Mouse (Mus musculus) limb, embryonic 13.5 days (tissue): ENCODE data around the gene Ptprt. TPM values are rescaled to one million over a fixed set of nuclear protein-coding genes. Genes with fewer than 3 reads are reported as not detected.

Experiments
- ATAC-seq: fragments of 200-750 bp; cut with Nextera tagmentation; 2 replicates; pipeline ENCODE4 v1.8.0; 2017; ENCODE audit warnings: low read depth, moderate number of reproducible peaks, moderate TSS enrichment; ENCODE audit not compliant: low FRiP score
- H3K27ac ChIP-seq: fragments of 300-500 bp; sonication (generic); 2 replicates; pipeline ENCODE4 v1.5.1; 2015; ENCODE audit warnings: inconsistent platforms, mild to moderate bottlenecking, moderate library complexity
- H3K27me3 ChIP-seq: fragments of 300-500 bp; sonication (generic); 2 replicates; pipeline ENCODE4 v1.6.1; 2015; ENCODE audit warnings: mild to moderate bottlenecking, inconsistent platforms
- H3K36me3 ChIP-seq: fragments of 300-500 bp; sonication (generic); 2 replicates; pipeline ENCODE4 v1.6.1; 2015; ENCODE audit warnings: inconsistent platforms, mild to moderate bottlenecking, moderate library complexity
- H3K4me1 ChIP-seq: fragments of 300-500 bp; sonication (generic); 2 replicates; pipeline ENCODE4 v1.6.1; 2015; ENCODE audit warnings: inconsistent platforms
- H3K4me2 ChIP-seq: fragments of 300-500 bp; sonication (generic); replicated peaks from 2 replicates; pipeline ENCODE4 v1.6.1; 2015; ENCODE audit warnings: inconsistent platforms, mild to moderate bottlenecking, moderate library complexity
- H3K4me3 ChIP-seq: fragments of 300-500 bp; sonication (generic); 2 replicates; pipeline ENCODE4 v1.5.1; 2015; ENCODE audit warnings: moderate library complexity, mild to moderate bottlenecking, inconsistent platforms
- H3K9ac ChIP-seq: fragments of 300-500 bp; sonication (generic); 2 replicates; pipeline ENCODE4 v1.6.1; 2015; ENCODE audit warnings: mild to moderate bottlenecking, inconsistent platforms
- H3K9me3 ChIP-seq: fragments of 300-500 bp; sonication (generic); 2 replicates; pipeline ENCODE4 v1.6.1; 2016; ENCODE audit warnings: inconsistent platforms
- WGBS: fragments of 180-500 bp; shearing (Covaris S2); methylation state at CpG from one replicate; pipeline ENCODE4 v1.1.7; 2015; 5-methylcytosine and 5-hydroxymethylcytosine counted together
- polyA plus RNA-seq: library from polyadenylated mRNA; unstranded; fragments of >200 nt; fragmentation: Nextera tagmentation; extraction: Ambion mirVana; gene quantifications from 2 replicates; pipeline ENCODE4 v1.2.1, GENCODE M21; 2015

Gene Ptprt
- polyA plus RNA-seq, 1 experiment from 2014 or later, result 2.6 TPM

DNA sequence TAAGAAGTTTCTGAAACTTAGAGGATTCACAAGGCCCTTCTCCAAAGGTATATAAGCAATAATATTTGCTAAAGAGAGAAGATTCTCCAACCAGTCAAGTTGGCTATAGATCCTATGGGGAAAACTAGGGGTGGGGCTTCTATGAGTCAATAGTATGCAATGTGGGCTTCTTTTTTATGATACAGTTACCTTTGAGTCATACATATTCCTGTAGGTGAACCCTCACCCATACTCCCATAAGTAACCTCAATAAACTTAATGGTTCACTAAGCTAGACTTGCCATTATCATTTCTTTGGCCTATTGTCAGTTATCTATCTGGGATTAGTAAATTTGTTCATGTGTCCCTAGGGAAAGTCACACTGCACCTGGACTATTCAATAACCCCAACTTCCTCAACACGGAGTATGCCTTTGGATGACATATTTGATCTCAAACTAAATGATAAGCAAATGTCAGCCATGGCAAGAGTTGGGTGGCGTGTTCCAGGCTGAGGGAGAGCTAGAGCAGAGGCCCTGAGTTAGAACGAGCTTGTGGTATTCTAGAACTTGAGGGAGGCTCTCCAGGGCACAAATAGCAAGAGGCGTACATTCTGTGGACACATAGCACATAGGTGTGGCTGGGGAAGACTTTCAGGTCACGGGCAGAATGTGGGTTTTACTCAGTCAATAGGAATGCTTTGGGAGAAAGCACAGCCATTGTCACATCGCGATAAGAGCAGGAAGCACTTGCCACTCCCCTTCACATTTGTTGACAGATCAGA, 1067.4 kb downstream of the Ptprt start:
- ATAC-seq, result no peak
- Histone ChIP-seq H3K4me3 (no peak overlapping the region), H3K4me2 (no peak overlapping the region), H3K9me3 (no peaks in the 10 kb centered on the region), H3K9ac (no peak overlapping the region), H3K27me3 (peaks cover 6% of the 10 kb centered on the region; the same call in 1 of the 2 replicates), H3K4me1 (no peaks in the 10 kb centered on the region), H3K36me3 (no peaks in the 10 kb centered on the region), H3K27ac (no peak overlapping the region)
- WGBS, result 91% methylated on average over 7 of the region's 7 CpGs

DNA sequence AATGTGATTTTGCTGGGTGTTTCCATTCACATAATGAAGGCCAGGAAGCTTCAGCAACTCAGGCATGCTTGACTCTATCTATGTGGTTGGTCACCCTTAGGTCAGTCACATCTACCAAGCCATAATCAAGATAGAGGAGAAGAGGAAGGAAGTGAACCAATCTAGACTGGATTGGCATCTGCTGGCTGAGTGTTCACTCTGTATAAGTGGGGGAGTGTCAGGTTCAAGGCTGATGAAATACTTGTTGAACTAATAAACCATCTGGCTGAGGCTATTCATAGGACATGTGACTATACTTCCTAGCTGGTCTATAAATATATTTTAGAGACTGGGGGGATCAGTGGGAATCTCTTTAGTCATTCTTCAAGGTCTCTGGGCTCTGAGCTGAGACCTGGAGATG, 1086.5 kb downstream of the Ptprt start:
- Histone ChIP-seq H3K27me3 (no peaks in the 10 kb centered on the region), H3K36me3 (no peaks in the 10 kb centered on the region), H3K27ac (no peak overlapping the region), H3K9ac (no peak overlapping the region), H3K9me3 (no peaks in the 10 kb centered on the region), H3K4me3 (no peak overlapping the region), H3K4me1 (peaks cover 9% of the 10 kb centered on the region; the same call in 1 of the 2 replicates), H3K4me2 (no peak overlapping the region)
- no peak for ATAC-seq

DNA sequence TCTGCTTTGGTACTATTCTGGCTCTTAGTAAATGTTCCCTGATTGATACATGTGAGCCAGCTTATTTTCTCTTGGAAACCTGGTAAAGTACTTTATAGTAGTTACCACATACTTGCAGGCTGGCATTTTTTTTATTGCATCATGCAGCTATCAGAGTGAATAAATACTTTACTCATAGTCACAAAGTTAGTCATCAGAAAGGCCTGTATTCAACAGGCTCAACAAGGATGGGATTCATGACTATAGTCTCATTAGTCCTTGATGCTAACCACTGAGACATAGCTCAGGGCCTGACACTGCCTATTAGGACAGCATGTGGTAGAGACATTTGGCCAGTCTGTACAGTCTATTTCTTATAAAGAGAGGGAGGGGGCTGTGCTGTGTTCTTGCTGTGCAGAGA, 1088.7 kb downstream of the Ptprt start:
- ATAC-seq, result no peak
- Histone ChIP-seq H3K9me3 (no peaks in the 10 kb centered on the region), H3K4me3 (no peak overlapping the region), H3K4me2 (no peak overlapping the region), H3K36me3 (no peaks in the 10 kb centered on the region), H3K9ac (no peak overlapping the region), H3K27me3 (no peaks in the 10 kb centered on the region), H3K4me1 (peaks cover 9% of the 10 kb centered on the region; the same call in 1 of the 2 replicates), H3K27ac (no peak overlapping the region)

DNA sequence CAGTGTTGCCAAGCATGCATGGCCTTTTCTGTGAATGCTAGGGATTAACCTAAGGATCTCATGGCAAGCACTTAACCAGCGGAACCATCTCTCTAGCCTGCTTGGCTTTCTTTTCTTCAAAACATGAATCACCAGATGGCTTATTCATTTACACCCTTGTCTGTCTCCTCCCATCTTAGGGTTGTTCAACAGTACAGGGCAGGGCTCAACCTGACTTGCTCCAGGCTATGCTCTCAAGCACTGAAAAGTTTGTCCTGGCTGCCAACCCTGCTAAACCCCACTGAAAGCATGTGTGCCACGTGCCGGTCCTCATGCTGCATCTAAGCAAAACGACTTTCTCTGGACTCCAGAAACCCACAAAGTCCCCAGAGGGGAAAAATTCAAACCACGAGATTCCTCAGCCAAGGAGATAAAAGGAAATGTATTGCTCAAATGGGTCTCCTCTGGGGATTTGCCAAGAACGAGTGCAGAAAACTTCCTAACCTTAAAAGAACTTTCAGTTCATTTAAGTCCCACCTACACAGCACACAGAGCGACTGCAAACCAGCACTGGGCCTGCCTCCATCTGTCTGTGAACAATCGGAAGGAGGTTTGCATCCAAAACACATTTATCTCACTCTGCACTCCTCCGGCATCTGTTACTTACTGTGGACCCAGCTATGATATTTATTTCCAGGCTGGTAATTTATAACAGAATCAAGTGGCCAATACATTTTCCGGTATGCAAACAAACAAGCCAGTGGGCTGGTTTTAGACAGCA, 1090.5 kb downstream of the Ptprt start:
- H3K4me3 ChIP-seq, result no peak overlapping the region
- H3K9me3 ChIP-seq, result no peaks in the 10 kb centered on the region
- H3K27ac ChIP-seq, result no peak overlapping the region
- no peaks in the 10 kb centered on the region for H3K36me3 ChIP-seq
- 44% methylated on average over 10 of the region's 10 CpGs for WGBS
- H3K4me2 ChIP-seq, result no peak overlapping the region
- peaks cover 9% of the 10 kb centered on the region; the same call in 1 of the 2 replicates for H3K4me1 ChIP-seq
- H3K27me3 ChIP-seq, result no peaks in the 10 kb centered on the region
- no peak overlapping the region for H3K9ac ChIP-seq
- peak; percentile 54 for ATAC-seq

DNA sequence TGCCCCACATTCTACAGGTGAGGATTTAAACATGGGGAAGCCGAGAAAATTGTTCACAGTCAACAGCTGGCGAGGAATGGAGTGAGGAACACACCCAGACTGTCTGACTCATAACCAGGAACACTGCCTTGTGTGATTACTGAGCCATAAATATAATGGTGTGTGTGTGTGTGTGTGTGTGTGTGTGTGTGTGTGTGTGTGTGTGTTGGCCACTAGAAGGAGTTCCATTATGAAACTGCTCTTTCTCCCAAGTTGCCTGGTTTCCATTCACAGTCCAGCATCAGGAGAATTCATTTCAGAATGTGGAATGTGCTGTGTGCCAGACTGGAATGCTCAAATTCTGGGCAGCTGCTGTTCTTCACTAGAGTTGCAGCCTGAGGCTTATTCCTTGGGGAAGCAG, 1099.4 kb downstream of the Ptprt start:
- Histone ChIP-seq H3K36me3 (no peaks in the 10 kb centered on the region), H3K4me2 (no peak overlapping the region), H3K4me1 (no peaks in the 10 kb centered on the region), H3K27me3 (no peaks in the 10 kb centered on the region), H3K9ac (no peak overlapping the region), H3K27ac (no peak overlapping the region), H3K9me3 (no peaks in the 10 kb centered on the region), H3K4me3 (no peak overlapping the region)
- 51% methylated on average over 2 of the region's 2 CpGs for WGBS
- 0 out of 2 replicates have a peak, but pooled peaks have one; percentile 40 for ATAC-seq

DNA sequence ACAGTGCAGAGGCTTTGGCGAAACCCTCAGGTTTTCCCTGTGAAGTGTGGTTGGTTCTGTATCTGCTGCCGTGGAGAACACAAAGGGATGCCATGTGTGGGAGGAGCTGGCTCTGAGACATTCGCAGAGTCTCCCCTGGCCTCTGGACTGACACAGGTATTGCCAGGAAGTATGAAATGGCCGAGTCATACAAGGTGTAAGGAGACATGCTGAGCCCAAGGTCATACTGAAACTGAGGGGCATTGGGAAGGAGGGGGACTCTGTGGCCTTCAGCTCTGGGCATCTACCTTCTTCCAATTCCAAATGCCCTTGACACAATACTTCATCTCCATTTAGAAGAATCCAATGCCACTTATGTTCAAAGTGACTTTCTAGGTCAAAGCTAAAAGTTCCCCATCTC, 1103.1 kb downstream of the Ptprt start:
- Histone ChIP-seq H3K36me3 (no peaks in the 10 kb centered on the region), H3K4me3 (no peak overlapping the region), H3K4me1 (no peaks in the 10 kb centered on the region), H3K9me3 (no peaks in the 10 kb centered on the region), H3K27ac (no peak overlapping the region), H3K9ac (no peak overlapping the region), H3K4me2 (no peak overlapping the region), H3K27me3 (no peaks in the 10 kb centered on the region)
- ATAC-seq, result no peak
- 80% methylated on average over 4 of the region's 4 CpGs for WGBS

DNA sequence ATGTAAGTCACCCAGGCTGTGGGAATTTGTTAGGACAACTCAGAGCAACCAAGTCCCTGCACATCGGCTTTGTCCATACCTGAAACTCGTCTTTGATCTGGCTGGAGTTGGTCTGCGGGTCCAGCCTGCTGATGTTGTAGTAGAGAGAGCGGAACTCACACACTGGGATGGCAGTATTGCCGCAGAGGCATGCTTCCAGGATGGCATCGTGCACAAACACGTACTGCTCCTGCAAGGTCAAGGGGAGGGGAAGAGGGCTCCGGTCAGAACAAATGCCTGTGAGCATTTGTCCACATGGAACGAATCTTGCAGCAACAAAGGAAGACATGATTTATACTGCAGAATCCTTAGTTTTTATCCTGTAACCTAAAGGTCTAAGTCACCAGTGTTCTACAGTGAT, 1107.3 kb downstream of the Ptprt start:
- 78% methylated on average over 9 of the region's 9 CpGs for WGBS

DNA sequence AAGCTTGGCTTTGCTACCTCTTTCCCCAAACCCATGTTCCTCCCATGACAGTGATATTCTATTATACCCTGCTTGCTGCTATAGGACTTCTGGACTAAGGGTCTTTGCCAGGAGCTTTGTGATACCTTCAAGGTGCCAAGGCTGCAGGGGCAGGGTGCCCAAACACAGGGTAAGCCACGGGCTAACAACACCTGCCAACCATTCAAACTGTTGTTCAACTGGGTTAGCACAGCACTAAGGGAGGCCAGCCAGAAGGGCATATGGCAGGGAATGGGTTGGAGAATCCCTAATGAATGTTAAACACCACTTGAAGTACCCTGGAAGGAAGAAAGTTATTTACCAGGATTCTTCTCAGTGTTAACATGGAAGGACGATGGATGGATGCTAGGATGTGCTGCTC, 1108.9 kb downstream of the Ptprt start:
- Histone ChIP-seq H3K36me3 (no peaks in the 10 kb centered on the region), H3K4me3 (no peak overlapping the region), H3K9me3 (no peaks in the 10 kb centered on the region), H3K4me1 (no peaks in the 10 kb centered on the region), H3K27ac (no peak overlapping the region), H3K4me2 (no peak overlapping the region), H3K9ac (no peak overlapping the region), H3K27me3 (no peaks in the 10 kb centered on the region)
- ATAC-seq, result no peak
- WGBS, result 82% methylated on average over 2 of the region's 2 CpGs

More for the DNA sequence above, 1107.3 kb downstream of the Ptprt start:
- Histone ChIP-seq H3K4me3 (no peak overlapping the region), H3K27ac (no peak overlapping the region), H3K9ac (no peak overlapping the region), H3K27me3 (no peaks in the 10 kb centered on the region), H3K9me3 (no peaks in the 10 kb centered on the region), H3K4me1 (no peaks in the 10 kb centered on the region), H3K36me3 (no peaks in the 10 kb centered on the region), H3K4me2 (no peak overlapping the region)
- ATAC-seq, result no peak

DNA sequence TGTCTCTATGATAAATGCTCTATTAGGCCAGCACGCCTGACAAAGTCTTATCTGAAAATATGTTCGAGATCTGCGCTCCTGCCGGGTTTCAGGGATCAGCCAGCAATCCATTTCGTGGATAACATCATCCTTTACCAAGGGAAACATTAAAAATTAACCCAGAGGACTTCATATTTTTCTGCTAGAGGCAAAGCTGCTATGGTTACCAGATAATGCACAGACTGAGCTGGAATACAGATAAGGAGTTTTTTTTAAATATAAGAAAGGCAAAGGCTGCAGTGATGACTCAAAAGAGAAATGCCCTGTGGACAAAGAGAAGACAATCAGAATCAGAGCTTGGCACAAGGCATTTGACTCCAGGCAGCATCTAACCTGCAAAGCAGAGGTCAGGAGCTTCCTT, 1111.4 kb downstream of the Ptprt start:
- Histone ChIP-seq H3K27ac (no peak overlapping the region), H3K9ac (no peak overlapping the region), H3K4me3 (no peak overlapping the region), H3K4me2 (no peak overlapping the region), H3K36me3 (no peaks in the 10 kb centered on the region), H3K27me3 (no peaks in the 10 kb centered on the region), H3K9me3 (no peaks in the 10 kb centered on the region), H3K4me1 (no peaks in the 10 kb centered on the region)
- 74% methylated on average over 5 of the region's 5 CpGs for WGBS
- ATAC-seq, result no peak

DNA sequence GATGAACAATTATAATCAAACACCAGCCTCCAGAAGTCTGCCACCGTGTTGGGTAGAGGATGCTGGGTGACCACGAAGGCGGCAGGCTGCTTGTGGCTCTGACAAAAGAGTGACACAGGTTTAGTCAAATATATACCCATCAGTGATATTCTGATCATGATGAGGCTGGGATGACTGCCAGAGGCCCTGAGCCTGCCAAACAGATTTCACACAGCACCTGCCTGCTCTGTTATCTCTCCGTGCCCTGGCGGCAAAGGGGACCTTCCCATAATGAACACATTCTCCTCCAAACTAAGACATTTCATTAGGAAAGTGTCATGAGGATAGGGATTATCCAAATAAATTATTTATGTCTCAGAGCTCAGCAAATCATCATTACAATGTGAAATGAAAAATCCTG, 1113.6 kb downstream of the Ptprt start:
- ATAC-seq, result no peak
- WGBS, result 95% methylated on average over 5 of the region's 5 CpGs
- Histone ChIP-seq H3K36me3 (no peaks in the 10 kb centered on the region), H3K27me3 (no peaks in the 10 kb centered on the region), H3K4me1 (no peaks in the 10 kb centered on the region), H3K9me3 (no peaks in the 10 kb centered on the region), H3K4me3 (no peak overlapping the region), H3K4me2 (no peak overlapping the region), H3K9ac (no peak overlapping the region), H3K27ac (no peak overlapping the region)

DNA sequence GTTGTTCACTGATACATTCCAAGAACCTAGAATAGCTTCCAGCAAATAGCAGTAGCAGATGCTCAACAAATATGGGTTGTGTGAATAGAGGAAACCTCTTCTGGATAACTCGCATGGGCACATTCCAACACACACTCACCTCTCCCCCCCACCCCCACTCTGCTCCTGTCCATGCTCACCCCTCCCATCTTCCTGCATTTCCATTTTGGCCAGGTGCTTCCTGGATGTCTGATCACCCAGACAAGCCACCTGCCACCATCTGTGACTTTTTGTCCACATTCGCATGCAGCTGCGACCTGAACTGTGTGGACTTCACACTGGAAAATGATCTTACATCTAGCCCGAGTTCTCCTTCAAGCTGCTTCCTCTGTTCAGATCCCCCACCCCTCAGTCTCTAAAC, 1115.5 kb downstream of the Ptprt start:
- no peak overlapping the region for H3K9ac ChIP-seq
- 77% methylated on average over 4 of the region's 4 CpGs for WGBS
- no peaks in the 10 kb centered on the region for H3K36me3 ChIP-seq
- ATAC-seq, result no peak
- no peaks in the 10 kb centered on the region for H3K9me3 ChIP-seq
- no peaks in the 10 kb centered on the region for H3K27me3 ChIP-seq
- H3K4me2 ChIP-seq, result no peak overlapping the region
- H3K4me3 ChIP-seq, result no peak overlapping the region
- H3K4me1 ChIP-seq, result no peaks in the 10 kb centered on the region
- no peak overlapping the region for H3K27ac ChIP-seq

DNA sequence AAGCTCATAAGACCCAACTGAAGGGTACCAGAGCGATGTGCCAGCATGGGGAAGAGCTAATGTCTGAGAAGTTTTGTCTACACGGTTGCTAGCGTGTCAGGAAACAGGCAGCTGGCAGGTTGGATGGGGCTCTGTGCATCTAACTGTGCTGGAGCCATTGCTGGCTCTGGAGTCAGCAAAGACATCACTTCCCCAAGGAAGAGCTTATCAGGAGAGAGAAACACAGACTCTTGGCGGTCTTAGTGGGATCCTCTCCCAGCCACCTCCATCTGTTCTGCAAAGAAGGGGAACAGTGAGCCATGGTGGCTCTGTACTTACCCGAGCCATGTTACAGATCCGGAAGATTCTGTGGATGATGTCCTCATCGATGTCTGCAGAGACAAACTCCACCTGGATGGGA, 1126.8 kb downstream of the Ptprt start:
- H3K36me3 ChIP-seq, result no peaks in the 10 kb centered on the region

More for the DNA sequence above, 1126.8 kb downstream of the Ptprt start:
- WGBS, result 92% methylated on average over 7 of the region's 7 CpGs
- no peak for ATAC-seq
- Histone ChIP-seq H3K27ac (no peak overlapping the region), H3K27me3 (no peaks in the 10 kb centered on the region), H3K4me3 (no peak overlapping the region), H3K9ac (no peak overlapping the region), H3K9me3 (no peaks in the 10 kb centered on the region), H3K4me1 (peaks cover 13% of the 10 kb centered on the region; the same call in 1 of the 2 replicates), H3K4me2 (no peak overlapping the region)
